Mouse (Mus musculus): ENCODE measurements around the gene Mip. TPM values are rescaled to one million over a fixed set of nuclear protein-coding genes. Genes with fewer than 3 reads are reported as not detected.

Mip gene
- polyA plus RNA-seq (2015; fragmentation: Nextera tagmentation; extraction: Ambion mirVana), result not detected in 2 replicates

DNA sequence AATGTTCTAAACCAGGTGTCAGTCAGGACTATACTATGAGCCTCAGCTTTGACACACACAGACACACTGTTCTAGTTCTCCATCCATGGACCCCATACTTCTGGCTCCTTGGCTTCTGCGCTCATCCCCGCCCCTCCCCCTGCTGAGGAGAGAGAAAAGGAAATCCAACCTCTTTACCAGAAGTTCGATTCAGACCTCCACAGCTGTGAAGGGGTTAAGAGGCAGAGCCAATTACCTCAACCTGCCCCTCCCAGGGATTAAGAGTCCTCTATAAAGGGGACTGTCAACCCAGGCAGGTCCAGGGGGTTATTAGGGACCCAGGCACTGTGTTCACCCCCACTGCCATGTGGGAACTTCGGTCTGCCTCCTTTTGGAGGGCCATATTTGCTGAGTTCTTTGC, at the start of gene Mip:
Gene Mip (plus strand): TSS at position 301 of the 400 bp plus-strand sequence.
- H3K9me3 ChIP-seq (replicated peaks; ENCODE audit: control insufficient read depth, low read length), result no peaks in the 10 kb centered on the region
- no peak within 1 kb of the TSS for H3K27ac ChIP-seq (ENCODE audit: low read length)
- no peak for ATAC-seq (ENCODE audit: insufficient read depth, low FRiP score)
- no peaks in the 10 kb centered on the region for H3K27me3 ChIP-seq (ENCODE audit: control insufficient read depth, insufficient read depth, low read length)
- H3K4me2 ChIP-seq (ENCODE audit: low read depth, low read length), result no peak within 1 kb of the TSS
- no peak within 1 kb of the TSS for H3K4me3 ChIP-seq (replicated peaks; ENCODE audit: low read length)
- H3K36me3 ChIP-seq (ENCODE audit: control insufficient read depth, insufficient read depth, low read length), result no peaks in the 10 kb centered on the region
- WGBS, result 42% methylated on average over 4 of the region's 4 CpGs
- H3K4me1 ChIP-seq (ENCODE audit: control insufficient read depth, insufficient read depth, low read length), result peaks cover 2% of the 10 kb centered on the region; the same call in 1 of the 2 replicates
- no peak within 1 kb of the TSS for H3K9ac ChIP-seq (ENCODE audit: low read length)

DNA sequence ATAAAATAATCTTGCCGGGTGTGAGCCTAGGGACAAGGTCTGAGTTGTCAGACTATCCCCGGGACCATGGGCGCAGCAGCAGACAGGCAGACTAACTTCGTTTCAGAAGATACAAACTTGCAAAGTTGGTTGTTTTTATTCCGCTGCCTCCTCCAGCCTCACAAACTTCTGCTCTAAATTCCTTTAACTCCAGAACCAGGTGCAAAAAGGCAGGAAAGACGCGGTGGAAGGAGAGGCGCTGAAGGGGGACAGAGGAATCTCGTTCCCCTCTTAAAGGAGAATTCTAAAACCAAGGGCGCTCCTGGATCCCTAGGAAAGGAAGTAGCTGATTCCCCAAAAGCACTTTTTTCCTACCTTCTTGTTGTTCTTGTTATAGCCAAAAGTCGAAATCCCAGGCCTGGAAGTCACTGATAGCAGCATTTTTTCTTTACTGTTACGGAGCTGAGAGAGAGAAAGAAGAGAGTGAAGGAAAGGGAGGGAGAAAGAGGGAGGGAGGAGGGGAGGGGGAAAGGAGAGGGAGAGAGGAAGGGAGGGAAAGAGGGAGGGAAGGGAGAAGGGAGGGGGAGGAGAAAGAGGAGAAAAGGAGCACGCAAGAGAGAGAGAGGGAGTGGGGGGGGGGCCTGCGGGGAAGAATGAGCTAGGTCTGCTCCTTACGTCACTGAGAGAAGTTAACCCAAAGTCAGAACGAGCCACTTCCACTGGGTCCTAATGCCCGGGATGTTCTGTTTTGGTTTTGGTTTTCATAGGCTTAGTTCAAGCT, 49.5 kb upstream of the Mip start:
- Histone ChIP-seq H3K27ac (ENCODE audit: low read length) (peak overlapping the region; percentile 93), H3K27me3 (ENCODE audit: control insufficient read depth, insufficient read depth, low read length) (no peaks in the 10 kb centered on the region), H3K36me3 (ENCODE audit: control insufficient read depth, insufficient read depth, low read length) (no peaks in the 10 kb centered on the region), H3K4me2 (ENCODE audit: low read depth, low read length) (peak overlapping the region; percentile 77), H3K4me3 (replicated peaks; ENCODE audit: low read length) (peak overlapping the region; percentile 65), H3K9me3 (replicated peaks; ENCODE audit: control insufficient read depth, low read length) (no peaks in the 10 kb centered on the region), H3K4me1 (ENCODE audit: control insufficient read depth, insufficient read depth, low read length) (peaks cover 18% of the 10 kb centered on the region), H3K9ac (ENCODE audit: low read length) (peak overlapping the region; percentile 73)
- peak; percentile 94 for ATAC-seq (ENCODE audit: insufficient read depth, low FRiP score)
- WGBS, result 0% methylated on average over 17 of the region's 17 CpGs

GRCm38 (mm10) chr10:128177316-128177715, 48.3 kb upstream of the Mip start:
- no peaks in the 10 kb centered on the region for H3K27me3 ChIP-seq (ENCODE audit: control insufficient read depth, insufficient read depth, low read length)
- WGBS, result 80% methylated on average over 4 of the region's 4 CpGs
- no peak overlapping the region for H3K4me3 ChIP-seq (replicated peaks; ENCODE audit: low read length)
- H3K9me3 ChIP-seq (replicated peaks; ENCODE audit: control insufficient read depth, low read length), result no peaks in the 10 kb centered on the region
- no peak overlapping the region for H3K4me2 ChIP-seq (ENCODE audit: low read depth, low read length)
- peaks cover 18% of the 10 kb centered on the region for H3K4me1 ChIP-seq (ENCODE audit: control insufficient read depth, insufficient read depth, low read length)
- no peak for ATAC-seq (ENCODE audit: insufficient read depth, low FRiP score)
- no peak overlapping the region for H3K27ac ChIP-seq (ENCODE audit: low read length)
- H3K36me3 ChIP-seq (ENCODE audit: control insufficient read depth, insufficient read depth, low read length), result no peaks in the 10 kb centered on the region
- no peak overlapping the region for H3K9ac ChIP-seq (ENCODE audit: low read length)

DNA sequence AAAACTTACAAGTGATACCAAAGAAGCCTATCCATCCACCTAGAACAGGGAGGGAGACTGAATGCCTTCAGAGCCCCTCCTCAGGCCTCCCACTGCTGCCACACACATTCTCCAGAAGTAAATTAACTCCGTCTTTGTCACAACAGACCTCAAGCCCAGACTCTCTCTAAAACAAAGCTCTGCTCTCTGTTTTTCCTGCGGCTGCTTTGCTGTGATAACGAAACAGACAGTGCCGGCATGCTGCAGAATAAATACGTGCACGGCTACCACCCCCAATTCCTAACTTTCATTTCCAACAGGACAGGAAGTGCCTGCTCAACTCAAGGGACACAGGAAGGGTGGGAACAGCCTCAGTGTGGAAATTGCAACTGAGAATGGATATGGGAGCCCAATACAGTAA, 45.6 kb upstream of the Mip start, which contains the start of gene Rbms2:
Gene Rbms2 (minus strand): TSS at position 309 of the 400 bp plus-strand sequence.
- Histone ChIP-seq H3K36me3 (ENCODE audit: control insufficient read depth, insufficient read depth, low read length) (no peaks in the 10 kb centered on the region), H3K4me3 (replicated peaks; ENCODE audit: low read length) (peak within 1 kb of the TSS; percentile 27), H3K9ac (ENCODE audit: low read length) (peak within 1 kb of the TSS; percentile 49), H3K27ac (ENCODE audit: low read length) (peak within 1 kb of the TSS; percentile 83), H3K4me2 (ENCODE audit: low read depth, low read length) (peak within 1 kb of the TSS; percentile 40), H3K4me1 (ENCODE audit: control insufficient read depth, insufficient read depth, low read length) (peaks cover 11% of the 10 kb centered on the region), H3K9me3 (replicated peaks; ENCODE audit: control insufficient read depth, low read length) (no peaks in the 10 kb centered on the region), H3K27me3 (ENCODE audit: control insufficient read depth, insufficient read depth, low read length) (no peaks in the 10 kb centered on the region)
- no peak for ATAC-seq (ENCODE audit: insufficient read depth, low FRiP score)
- WGBS, result 2% methylated on average over 6 of the region's 6 CpGs

- no peak for ATAC-seq (ENCODE audit: insufficient read depth, low FRiP score)
- Histone ChIP-seq H3K9ac (ENCODE audit: low read length) (no peak overlapping the region), H3K4me3 (replicated peaks; ENCODE audit: low read length) (no peak overlapping the region), H3K4me1 (ENCODE audit: control insufficient read depth, insufficient read depth, low read length) (0 out of 2 replicates have a peak, but pooled peaks cover 2% of the 10 kb centered on the region), H3K36me3 (ENCODE audit: control insufficient read depth, insufficient read depth, low read length) (no peaks in the 10 kb centered on the region), H3K4me2 (ENCODE audit: low read depth, low read length) (no peak overlapping the region), H3K27ac (ENCODE audit: low read length) (no peak overlapping the region), H3K9me3 (replicated peaks; ENCODE audit: control insufficient read depth, low read length) (no peaks in the 10 kb centered on the region), H3K27me3 (ENCODE audit: control insufficient read depth, insufficient read depth, low read length) (no peaks in the 10 kb centered on the region)
- WGBS, result 65% methylated on average over 2 of the region's 2 CpGs
Measured at GRCm38 (mm10) chr10:128184296-128184695, 41.3 kb upstream of the Mip start.

DNA sequence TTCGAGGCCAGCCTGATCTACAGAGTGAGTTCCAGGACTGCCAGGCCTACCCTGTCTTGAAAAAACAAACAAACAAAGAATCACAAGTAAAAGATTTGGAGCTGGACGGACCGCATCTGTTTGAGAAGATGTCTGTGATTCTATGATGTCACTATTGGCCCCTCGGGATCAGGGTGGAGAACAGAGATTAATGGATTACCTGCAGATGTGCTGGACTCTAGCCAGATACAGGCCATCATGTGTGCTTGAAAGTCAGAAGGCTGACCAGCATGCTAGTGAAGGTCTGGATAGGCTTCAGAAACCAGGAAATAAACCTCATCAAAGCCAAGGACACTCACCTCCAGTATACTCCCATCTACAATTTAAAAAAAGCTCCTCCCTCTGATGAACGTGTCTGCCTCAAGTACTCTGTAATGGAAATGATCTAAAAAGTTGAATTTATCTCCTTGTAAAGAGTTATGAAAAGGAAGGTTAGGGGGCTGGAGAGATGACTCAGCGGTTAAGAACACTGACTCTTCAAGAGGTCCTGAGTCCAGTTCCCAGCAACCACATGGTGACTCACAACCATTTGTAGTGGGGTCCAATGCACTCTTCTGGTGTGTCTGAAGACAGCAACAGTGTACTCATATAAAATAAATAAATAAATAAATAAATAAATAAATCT, 40.2 kb upstream of the Mip start:
- Histone ChIP-seq H3K4me1 (ENCODE audit: control insufficient read depth, insufficient read depth, low read length) (no peaks in the 10 kb centered on the region), H3K4me2 (ENCODE audit: low read depth, low read length) (no peak overlapping the region), H3K9ac (ENCODE audit: low read length) (no peak overlapping the region), H3K36me3 (ENCODE audit: control insufficient read depth, insufficient read depth, low read length) (no peaks in the 10 kb centered on the region), H3K27me3 (ENCODE audit: control insufficient read depth, insufficient read depth, low read length) (no peaks in the 10 kb centered on the region), H3K4me3 (replicated peaks; ENCODE audit: low read length) (no peak overlapping the region), H3K9me3 (replicated peaks; ENCODE audit: control insufficient read depth, low read length) (no peaks in the 10 kb centered on the region), H3K27ac (ENCODE audit: low read length) (no peak overlapping the region)
- WGBS, result 60% methylated on average over 6 of the region's 6 CpGs
- ATAC-seq (ENCODE audit: insufficient read depth, low FRiP score), result peak; percentile 24; the same call in 1 of the 2 replicates

GRCm38 (mm10) chr10:128185959-128186358, 39.7 kb upstream of the Mip start:
- WGBS, result 39% methylated on average over 2 of the region's 2 CpGs
- Histone ChIP-seq H3K36me3 (ENCODE audit: control insufficient read depth, insufficient read depth, low read length) (no peaks in the 10 kb centered on the region), H3K4me2 (ENCODE audit: low read depth, low read length) (no peak overlapping the region), H3K9ac (ENCODE audit: low read length) (no peak overlapping the region), H3K4me1 (ENCODE audit: control insufficient read depth, insufficient read depth, low read length) (no peaks in the 10 kb centered on the region), H3K4me3 (replicated peaks; ENCODE audit: low read length) (no peak overlapping the region), H3K27me3 (ENCODE audit: control insufficient read depth, insufficient read depth, low read length) (no peaks in the 10 kb centered on the region), H3K9me3 (replicated peaks; ENCODE audit: control insufficient read depth, low read length) (no peaks in the 10 kb centered on the region), H3K27ac (ENCODE audit: low read length) (no peak overlapping the region)
- ATAC-seq (ENCODE audit: insufficient read depth, low FRiP score), result peak; percentile 71; the same call in 1 of the 2 replicates

DNA sequence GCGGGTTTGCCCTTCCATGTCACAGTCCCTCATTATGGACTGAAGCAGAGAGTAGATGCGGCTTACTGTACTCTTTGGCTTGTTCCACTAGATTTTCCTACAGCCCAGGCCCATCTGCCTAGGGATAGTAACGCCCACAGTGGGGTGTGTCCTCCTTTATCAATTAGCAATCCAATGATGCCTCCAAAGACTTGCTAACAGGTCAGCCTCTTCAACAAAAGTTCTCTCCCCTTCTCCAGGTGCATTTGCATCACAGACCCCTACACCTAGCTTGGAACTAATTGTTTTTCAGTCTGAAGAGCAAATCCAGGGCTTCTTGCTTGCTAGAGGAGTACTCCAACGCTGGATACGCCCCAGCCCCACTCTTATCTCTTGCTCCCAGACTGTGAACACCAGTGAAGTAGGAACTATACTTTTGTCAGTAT, 38.4 kb upstream of the Mip start:
- Histone ChIP-seq H3K36me3 (ENCODE audit: control insufficient read depth, insufficient read depth, low read length) (no peaks in the 10 kb centered on the region), H3K27me3 (ENCODE audit: control insufficient read depth, insufficient read depth, low read length) (no peaks in the 10 kb centered on the region), H3K27ac (ENCODE audit: low read length) (no peak overlapping the region), H3K4me2 (ENCODE audit: low read depth, low read length) (no peak overlapping the region), H3K4me1 (ENCODE audit: control insufficient read depth, insufficient read depth, low read length) (no peaks in the 10 kb centered on the region), H3K9me3 (replicated peaks; ENCODE audit: control insufficient read depth, low read length) (no peaks in the 10 kb centered on the region), H3K9ac (ENCODE audit: low read length) (no peak overlapping the region), H3K4me3 (replicated peaks; ENCODE audit: low read length) (no peak overlapping the region)
- ATAC-seq (ENCODE audit: insufficient read depth, low FRiP score), result no peak
- 68% methylated on average over 5 of the region's 5 CpGs for WGBS

- WGBS, result 47% methylated on average over 2 of the region's 2 CpGs
- Histone ChIP-seq H3K27me3 (ENCODE audit: control insufficient read depth, insufficient read depth, low read length) (no peaks in the 10 kb centered on the region), H3K4me1 (ENCODE audit: control insufficient read depth, insufficient read depth, low read length) (no peaks in the 10 kb centered on the region), H3K4me2 (ENCODE audit: low read depth, low read length) (no peak overlapping the region), H3K36me3 (ENCODE audit: control insufficient read depth, insufficient read depth, low read length) (no peaks in the 10 kb centered on the region), H3K4me3 (replicated peaks; ENCODE audit: low read length) (no peak overlapping the region), H3K27ac (ENCODE audit: low read length) (no peak overlapping the region), H3K9me3 (replicated peaks; ENCODE audit: control insufficient read depth, low read length) (no peaks in the 10 kb centered on the region), H3K9ac (ENCODE audit: low read length) (no peak overlapping the region)
- ATAC-seq (ENCODE audit: insufficient read depth, low FRiP score), result no peak
Measured at GRCm38 (mm10) chr10:128188242-128188877, 37.3 kb upstream of the Mip start.
